Mouse (Mus musculus): Measurements from ENCODE around the gene Msl1. TPM values are rescaled to one million over a fixed set of nuclear protein-coding genes. Genes with fewer than 3 reads are reported as not detected.

Msl1 gene
- polyA plus RNA-seq, 1 experiment from 2014 or later, result 32.0 TPM

DNA sequence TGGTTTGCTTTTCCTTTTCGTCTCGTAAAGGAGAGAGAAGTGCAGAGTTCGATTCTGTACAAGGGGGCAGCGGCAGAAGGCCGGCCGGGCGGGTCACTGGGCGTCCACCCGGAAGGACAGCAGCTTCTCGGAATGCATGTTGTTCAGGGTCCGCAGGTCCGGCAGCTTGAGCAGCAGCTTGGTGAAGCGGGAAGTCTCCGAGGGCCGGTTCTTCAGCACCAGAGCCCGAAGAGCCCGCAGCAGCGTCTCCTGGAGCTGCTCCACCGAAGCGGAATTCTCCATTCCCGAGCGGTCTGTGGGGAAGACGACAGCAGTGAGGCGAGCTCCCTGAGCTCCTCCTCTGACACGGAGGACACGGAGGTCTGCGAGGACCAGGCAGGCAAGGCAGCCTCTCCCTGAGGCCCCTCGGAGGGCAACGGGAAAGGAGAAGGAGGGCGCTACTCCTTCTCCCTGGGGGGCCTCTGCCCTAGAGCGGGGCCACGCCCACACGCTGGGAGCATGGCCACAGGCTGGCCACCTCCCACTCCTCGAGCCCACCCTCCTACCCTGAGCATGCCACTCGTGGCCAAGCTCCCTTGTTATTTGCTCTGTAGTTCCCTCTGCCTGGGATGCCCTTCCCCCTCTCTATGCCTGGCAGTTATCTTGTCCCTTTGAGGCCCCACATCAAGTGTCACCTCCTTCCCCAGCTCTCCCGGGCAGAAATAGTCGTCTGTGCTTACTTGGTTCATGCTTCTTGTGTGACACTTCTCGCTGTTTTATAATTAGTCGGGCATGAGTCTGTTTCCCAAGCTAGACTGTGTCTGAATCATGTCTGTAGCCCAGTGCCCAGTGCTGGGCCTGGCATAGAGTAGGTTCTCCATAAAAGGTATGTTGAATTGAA is 26.9 kb upstream of the Msl1 start:
- no peaks in the 10 kb centered on the region for H3K9me3 ChIP-seq (ENCODE audit: control insufficient read depth, low read length)
- peaks cover 20% of the 10 kb centered on the region for H3K36me3 ChIP-seq (ENCODE audit: control insufficient read depth, insufficient read depth)
- peak overlapping the region; percentile 40 for H3K4me2 ChIP-seq (ENCODE audit: low read length)
- peaks cover 68% of the 10 kb centered on the region for H3K4me1 ChIP-seq (replicated peaks; ENCODE audit: control insufficient read depth, insufficient read depth, low read length)
- 22% methylated on average over 39 of the region's 39 CpGs for WGBS
- H3K27ac ChIP-seq (ENCODE audit: low read length), result peak overlapping the region; percentile 81
- no peaks in the 10 kb centered on the region for H3K27me3 ChIP-seq (replicated peaks; ENCODE audit: control insufficient read depth, insufficient read depth, low read length)
- peak overlapping the region; percentile 45 for H3K9ac ChIP-seq (replicated peaks; ENCODE audit: low read depth, low read length)
- ATAC-seq, result no peak
- peak overlapping the region; percentile 17 for H3K4me3 ChIP-seq (replicated peaks; ENCODE audit: low read length)

DNA sequence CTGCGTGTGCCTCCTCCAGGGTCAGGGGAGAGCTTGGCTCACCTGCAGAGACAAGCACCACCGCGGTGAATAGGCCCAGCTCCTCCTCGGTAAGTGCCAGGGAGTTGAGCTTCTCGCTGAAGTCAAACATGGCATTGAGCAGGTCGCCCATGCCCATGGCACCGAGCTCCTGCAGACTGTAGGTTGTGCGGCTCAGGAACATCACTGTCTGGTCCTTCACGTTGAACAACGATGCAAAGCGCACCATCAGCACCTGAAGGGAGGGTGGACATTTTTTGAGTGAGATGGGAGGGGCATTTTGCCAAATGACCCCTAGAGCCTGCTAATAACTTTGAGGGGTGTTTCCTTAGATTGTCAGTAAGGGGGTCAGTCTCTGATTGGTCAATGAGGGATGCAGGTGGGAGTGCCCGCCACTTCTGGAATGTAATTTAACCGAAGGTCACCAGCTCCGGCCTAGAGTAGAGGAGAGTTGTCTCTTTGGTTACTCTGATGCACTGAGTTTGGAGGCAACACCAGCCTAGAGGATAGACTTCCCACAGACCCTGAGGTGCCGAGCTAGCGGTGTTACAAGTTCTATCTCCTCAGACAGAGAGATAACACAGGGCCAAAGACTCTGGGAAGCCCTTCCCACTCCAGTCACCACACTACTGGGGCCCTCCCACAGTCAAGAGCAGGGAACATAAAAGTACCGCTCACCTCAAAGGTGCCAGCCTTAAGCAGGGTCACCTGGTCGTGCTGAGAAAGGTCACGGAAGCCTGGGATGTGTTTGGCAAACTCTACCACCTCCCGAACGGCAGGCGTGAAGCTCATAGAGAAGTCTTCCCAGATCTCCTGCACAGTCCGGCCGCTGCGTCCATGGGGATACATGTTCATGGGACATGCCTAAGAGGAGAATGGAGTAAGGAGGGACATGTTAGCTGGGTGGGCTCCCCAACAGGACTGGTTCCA is 26.0 kb upstream of the Msl1 start:
- H3K4me2 ChIP-seq (ENCODE audit: low read length), result no peak overlapping the region
- 90% methylated on average over 25 of the region's 25 CpGs for WGBS
- ATAC-seq, result no peak
- no peak overlapping the region for H3K4me3 ChIP-seq (replicated peaks; ENCODE audit: low read length)
- no peak overlapping the region for H3K9ac ChIP-seq (replicated peaks; ENCODE audit: low read depth, low read length)
- no peaks in the 10 kb centered on the region for H3K27me3 ChIP-seq (replicated peaks; ENCODE audit: control insufficient read depth, insufficient read depth, low read length)
- peaks cover 77% of the 10 kb centered on the region for H3K4me1 ChIP-seq (replicated peaks; ENCODE audit: control insufficient read depth, insufficient read depth, low read length)
- no peaks in the 10 kb centered on the region for H3K9me3 ChIP-seq (ENCODE audit: control insufficient read depth, low read length)
- peak overlapping the region; percentile 81 for H3K27ac ChIP-seq (ENCODE audit: low read length)
- peaks cover 12% of the 10 kb centered on the region for H3K36me3 ChIP-seq (ENCODE audit: control insufficient read depth, insufficient read depth)

DNA sequence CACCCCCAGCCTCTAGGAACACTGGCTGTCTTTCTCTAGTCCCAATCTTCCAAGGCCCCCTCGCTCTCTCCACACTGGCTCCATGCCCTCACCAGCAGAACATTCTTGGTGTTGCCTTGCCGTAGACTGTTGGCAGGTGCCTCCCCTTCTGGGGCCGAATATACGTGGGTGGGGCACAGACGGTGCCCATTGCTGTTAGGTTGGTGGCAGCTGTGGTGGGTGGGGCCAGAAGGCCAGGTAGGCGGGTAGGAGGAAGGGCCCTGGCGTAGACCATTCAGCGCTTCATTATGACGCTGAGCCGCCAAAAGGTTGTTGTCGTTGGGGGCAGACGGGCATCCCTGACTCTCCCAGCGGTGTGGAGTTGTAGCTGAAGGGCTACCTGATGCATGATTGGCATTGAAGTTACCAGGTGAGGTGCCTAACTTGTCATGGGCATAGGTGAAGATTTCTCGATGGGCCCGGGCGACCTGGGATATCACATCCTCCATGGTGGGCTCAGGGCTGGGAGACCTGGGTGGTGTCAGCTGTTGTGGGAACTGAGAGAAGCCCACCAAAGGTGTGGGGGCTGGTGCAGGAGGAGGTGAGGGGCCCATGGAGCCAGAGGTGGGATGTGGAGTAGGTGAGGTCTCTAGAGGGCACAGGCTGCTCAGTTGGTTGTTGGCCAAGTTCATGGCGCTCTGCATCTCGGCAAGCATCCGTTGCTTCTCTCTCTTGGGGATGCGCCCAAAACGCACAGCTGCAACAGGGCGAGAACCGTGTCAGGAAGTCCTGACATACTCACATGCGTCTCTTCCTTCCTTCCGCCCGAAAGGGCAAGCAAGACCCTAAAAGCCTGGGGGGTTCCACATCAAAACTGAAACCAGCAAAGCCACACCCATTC is 25.0 kb upstream of the Msl1 start:
- H3K4me1 ChIP-seq (replicated peaks; ENCODE audit: control insufficient read depth, insufficient read depth, low read length), result peaks cover 83% of the 10 kb centered on the region
- WGBS, result 82% methylated on average over 26 of the region's 26 CpGs
- H3K9ac ChIP-seq (replicated peaks; ENCODE audit: low read depth, low read length), result no peak overlapping the region

DNA sequence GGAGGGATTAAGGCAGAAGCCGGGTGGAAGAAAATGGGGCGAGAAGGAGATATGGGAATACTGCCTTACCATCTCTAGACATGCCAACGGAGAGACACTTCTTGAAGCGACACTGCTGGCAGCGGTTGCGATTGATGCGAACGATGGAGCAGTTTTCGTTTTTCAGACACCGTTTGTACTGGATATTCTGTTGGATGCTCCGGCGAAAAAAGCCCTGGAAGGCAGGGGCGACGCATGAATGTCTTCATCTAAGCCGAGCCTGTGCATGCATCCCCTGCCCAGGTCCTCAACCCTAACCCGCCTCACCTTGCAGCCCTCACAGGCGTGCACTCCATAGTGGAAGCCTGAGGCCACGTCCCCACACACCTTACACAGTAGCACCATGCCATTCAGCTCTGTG is 24.2 kb upstream of the Msl1 start:
- 0 out of 2 replicates have a peak overlapping the region, but pooled peaks have one; percentile 1 for H3K27ac ChIP-seq (ENCODE audit: low read length)
- H3K36me3 ChIP-seq (ENCODE audit: control insufficient read depth, insufficient read depth), result peaks cover 4% of the 10 kb centered on the region; the same call in 1 of the 2 replicates
- H3K4me3 ChIP-seq (replicated peaks; ENCODE audit: low read length), result no peak overlapping the region
- H3K27me3 ChIP-seq (replicated peaks; ENCODE audit: control insufficient read depth, insufficient read depth, low read length), result no peaks in the 10 kb centered on the region
- WGBS, result 85% methylated on average over 18 of the region's 18 CpGs
- ATAC-seq, result no peak
- no peaks in the 10 kb centered on the region for H3K9me3 ChIP-seq (ENCODE audit: control insufficient read depth, low read length)
- no peak overlapping the region for H3K9ac ChIP-seq (replicated peaks; ENCODE audit: low read depth, low read length)
- H3K4me1 ChIP-seq (replicated peaks; ENCODE audit: control insufficient read depth, insufficient read depth, low read length), result peaks cover 83% of the 10 kb centered on the region
- H3K4me2 ChIP-seq (ENCODE audit: low read length), result no peak overlapping the region

More for the DNA sequence above, 25.0 kb upstream of the Msl1 start:
- H3K36me3 ChIP-seq (ENCODE audit: control insufficient read depth, insufficient read depth), result peaks cover 6% of the 10 kb centered on the region
- H3K27me3 ChIP-seq (replicated peaks; ENCODE audit: control insufficient read depth, insufficient read depth, low read length), result no peaks in the 10 kb centered on the region
- ATAC-seq, result no peak
- H3K9me3 ChIP-seq (ENCODE audit: control insufficient read depth, low read length), result no peaks in the 10 kb centered on the region
- H3K4me3 ChIP-seq (replicated peaks; ENCODE audit: low read length), result no peak overlapping the region
- no peak overlapping the region for H3K4me2 ChIP-seq (ENCODE audit: low read length)
- H3K27ac ChIP-seq (ENCODE audit: low read length), result peak overlapping the region; percentile 13; the same call in 1 of the 2 replicates

DNA sequence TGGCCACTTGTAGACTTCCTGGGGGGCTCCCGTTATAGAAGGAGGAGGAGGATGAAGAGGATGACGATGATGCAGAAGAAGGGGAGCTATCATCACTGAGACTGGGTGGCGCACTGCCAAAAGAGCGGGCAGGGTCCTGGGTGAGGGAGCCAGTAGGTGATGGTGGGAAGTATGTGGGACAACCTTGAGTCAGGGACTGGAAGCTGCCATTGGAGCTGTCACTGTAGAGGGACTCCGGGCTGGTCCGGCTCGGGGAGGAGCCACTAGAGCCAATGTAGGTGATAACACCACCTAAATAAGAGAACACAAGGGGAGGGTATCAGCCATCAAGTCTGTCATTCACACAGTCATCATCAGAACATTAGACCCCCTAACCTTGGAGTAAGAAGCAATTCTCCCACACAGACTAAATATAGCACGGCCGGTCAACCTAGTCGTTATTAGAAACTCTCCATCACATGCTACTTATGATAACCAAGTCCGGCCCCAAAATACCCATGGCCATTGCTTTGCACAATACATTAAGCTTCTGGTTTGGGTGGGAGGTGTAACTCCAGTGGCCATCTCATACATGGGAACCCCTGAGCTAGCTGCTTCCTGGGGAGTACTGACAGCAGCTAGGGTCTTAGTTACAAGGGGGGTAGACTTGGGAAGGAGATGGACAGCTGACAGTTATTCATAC is 23.3 kb upstream of the Msl1 start:
- Histone ChIP-seq H3K27ac (ENCODE audit: low read length) (no peak overlapping the region), H3K27me3 (replicated peaks; ENCODE audit: control insufficient read depth, insufficient read depth, low read length) (no peaks in the 10 kb centered on the region), H3K9ac (replicated peaks; ENCODE audit: low read depth, low read length) (no peak overlapping the region), H3K4me1 (replicated peaks; ENCODE audit: control insufficient read depth, insufficient read depth, low read length) (peaks cover 78% of the 10 kb centered on the region), H3K9me3 (ENCODE audit: control insufficient read depth, low read length) (no peaks in the 10 kb centered on the region), H3K36me3 (ENCODE audit: control insufficient read depth, insufficient read depth) (peaks cover 4% of the 10 kb centered on the region; the same call in 1 of the 2 replicates), H3K4me2 (ENCODE audit: low read length) (no peak overlapping the region), H3K4me3 (replicated peaks; ENCODE audit: low read length) (no peak overlapping the region)
- WGBS, result 92% methylated on average over 11 of the region's 11 CpGs
- ATAC-seq, result no peak

DNA sequence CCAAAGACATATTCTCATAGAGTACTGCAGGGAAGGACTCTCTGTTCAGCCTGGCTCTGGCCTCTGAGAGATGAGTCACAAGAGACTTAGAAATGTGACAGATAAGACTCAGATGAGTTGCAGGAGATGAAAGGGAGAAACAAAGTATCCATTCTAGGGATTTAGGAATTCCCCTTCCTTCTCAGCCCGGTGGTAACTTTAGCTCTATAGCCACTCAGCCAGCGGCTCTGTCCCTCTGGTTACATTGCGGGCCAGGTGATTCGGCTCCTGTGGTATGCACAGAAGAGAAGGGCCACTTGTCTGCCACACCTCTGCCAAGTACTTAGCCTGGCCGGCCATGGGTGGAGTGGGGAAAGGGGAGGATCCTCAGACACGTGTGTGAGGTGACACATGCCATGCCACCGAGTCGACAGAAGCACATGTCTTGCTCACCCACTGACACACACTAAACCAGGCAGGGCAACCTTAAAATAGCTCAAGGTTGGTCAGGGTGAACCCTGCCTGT is 22.6 kb upstream of the Msl1 start:
- Histone ChIP-seq H3K36me3 (ENCODE audit: control insufficient read depth, insufficient read depth) (peaks cover 4% of the 10 kb centered on the region; the same call in 1 of the 2 replicates), H3K9ac (replicated peaks; ENCODE audit: low read depth, low read length) (no peak overlapping the region), H3K9me3 (ENCODE audit: control insufficient read depth, low read length) (no peaks in the 10 kb centered on the region), H3K4me2 (ENCODE audit: low read length) (peak overlapping the region; percentile 95; the same call in 1 of the 2 replicates), H3K4me3 (replicated peaks; ENCODE audit: low read length) (no peak overlapping the region), H3K27ac (ENCODE audit: low read length) (no peak overlapping the region), H3K27me3 (replicated peaks; ENCODE audit: control insufficient read depth, insufficient read depth, low read length) (no peaks in the 10 kb centered on the region), H3K4me1 (replicated peaks; ENCODE audit: control insufficient read depth, insufficient read depth, low read length) (peaks cover 75% of the 10 kb centered on the region)
- ATAC-seq, result no peak
- 81% methylated on average over 8 of the region's 8 CpGs for WGBS

DNA sequence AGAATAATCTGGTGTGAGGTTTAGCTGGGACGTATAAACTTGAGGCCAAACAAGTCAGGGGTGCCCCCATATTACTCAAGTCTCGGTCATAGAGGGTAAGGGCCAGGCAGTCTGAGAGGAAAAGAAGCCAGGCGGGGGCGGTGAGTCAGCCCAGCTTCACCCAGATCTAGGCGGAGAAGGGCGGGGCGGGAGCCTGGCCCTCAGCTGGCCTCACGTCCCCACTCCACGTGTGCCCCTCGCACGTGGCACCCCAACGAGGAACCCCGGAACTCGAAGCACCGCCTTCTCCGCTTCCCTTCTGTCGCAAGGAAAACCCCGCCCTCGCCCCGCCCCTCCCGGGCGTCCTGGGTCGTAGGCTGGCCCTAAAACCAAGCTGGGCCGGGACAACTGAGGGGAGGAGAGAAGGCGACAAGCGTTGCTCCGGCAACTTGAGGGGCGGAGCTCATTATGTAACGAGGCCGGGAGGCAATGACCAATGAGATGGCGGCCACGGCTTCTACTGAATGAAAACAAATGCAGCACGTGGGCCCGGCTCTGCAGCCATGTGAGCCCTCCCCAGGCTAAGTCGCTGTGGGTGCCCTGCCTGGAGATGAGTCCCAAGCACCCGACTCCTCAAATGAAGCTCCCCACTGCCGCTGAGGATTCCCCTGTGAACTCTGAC is 21.6 kb upstream of the Msl1 start:
- H3K9ac ChIP-seq (replicated peaks; ENCODE audit: low read depth, low read length), result peak overlapping the region; percentile 52; the same call in 1 of the 2 replicates
- ATAC-seq, result peak; percentile 76
- H3K36me3 ChIP-seq (ENCODE audit: control insufficient read depth, insufficient read depth), result peaks cover 4% of the 10 kb centered on the region; the same call in 1 of the 2 replicates
- WGBS, result under 1% methylated on average over 31 of the region's 37 CpGs
- H3K4me2 ChIP-seq (ENCODE audit: low read length), result peak overlapping the region; percentile 95
- H3K27me3 ChIP-seq (replicated peaks; ENCODE audit: control insufficient read depth, insufficient read depth, low read length), result no peaks in the 10 kb centered on the region
- 0 out of 2 replicates have a peak overlapping the region, but pooled peaks have one; percentile 12 for H3K27ac ChIP-seq (ENCODE audit: low read length)
- peaks cover 64% of the 10 kb centered on the region for H3K4me1 ChIP-seq (replicated peaks; ENCODE audit: control insufficient read depth, insufficient read depth, low read length)
- no peaks in the 10 kb centered on the region for H3K9me3 ChIP-seq (ENCODE audit: control insufficient read depth, low read length)
- peak overlapping the region; percentile 48 for H3K4me3 ChIP-seq (replicated peaks; ENCODE audit: low read length)
